Mouse (Mus musculus): Measurements from ENCODE around the gene Tcp11l1. TPM values are rescaled to one million over a fixed set of nuclear protein-coding genes. Genes with fewer than 3 reads are reported as not detected.

Tcp11l1 gene
- 10 to 100 TPM; 31.8 to 33.9 TPM for total RNA-seq (2021)
- long read RNA-seq, full-length matches to known transcripts, result 4 of 17 reads
- long read RNA-seq, partial matches to known transcripts, result 2 of 17 reads
- long read RNA-seq, other reads (novel, unspliced or antisense), result 11 of 17 reads

GRCm38 (mm10) chr2:104711585-104712485 lies at the start of gene Tcp11l1:
Gene Tcp11l1 (minus strand): TSS chr2:104712169.
- peak; percentile 66 for DNase-seq (ENCODE audit: low spot score in 2 of 2)

GRCm38 (mm10) chr2:104750611-104751010 lies 38.6 kb upstream of the Tcp11l1 start:
- no peak for DNase-seq (ENCODE audit: low spot score in 2 of 2)

- DNase-seq (ENCODE audit: low spot score in 2 of 2), result no peak
Measured at GRCm38 (mm10) chr2:104748652-104749183, 36.7 kb upstream of the Tcp11l1 start.

- DNase-seq (ENCODE audit: low spot score in 2 of 2), result no peak
Measured at GRCm38 (mm10) chr2:104746251-104746650, 34.3 kb upstream of the Tcp11l1 start.

- no peak for DNase-seq (ENCODE audit: low spot score in 2 of 2)
Measured at GRCm38 (mm10) chr2:104743971-104744370, 32.0 kb upstream of the Tcp11l1 start.

- no peak for DNase-seq (ENCODE audit: low spot score in 2 of 2)
Measured at GRCm38 (mm10) chr2:104743160-104743559, 31.2 kb upstream of the Tcp11l1 start.

GRCm38 (mm10) chr2:104742741-104743064 lies 30.7 kb upstream of the Tcp11l1 start, which contains the start of gene Depdc7:
Gene Depdc7 (minus strand): TSS chr2:104742878.
- DNase-seq (ENCODE audit: low spot score in 2 of 2), result peak; percentile 69 to 89

- DNase-seq (ENCODE audit: low spot score in 2 of 2), result no peak
Measured at GRCm38 (mm10) chr2:104741896-104742740, 30.1 kb upstream of the Tcp11l1 start.

- DNase-seq (ENCODE audit: low spot score in 2 of 2), result no peak
Measured at GRCm38 (mm10) chr2:104741015-104741758, 29.2 kb upstream of the Tcp11l1 start.

GRCm38 (mm10) chr2:104740248-104740949 lies 28.4 kb upstream of the Tcp11l1 start:
- DNase-seq (ENCODE audit: low spot score in 2 of 2), result no peak

GRCm38 (mm10) chr2:104739691-104740090 lies 27.7 kb upstream of the Tcp11l1 start:
- DNase-seq (ENCODE audit: low spot score in 2 of 2), result no peak

GRCm38 (mm10) chr2:104736241-104736640 lies 24.3 kb upstream of the Tcp11l1 start:
- no peak for DNase-seq (ENCODE audit: low spot score in 2 of 2)

- DNase-seq (ENCODE audit: low spot score in 2 of 2), result no peak
Measured at GRCm38 (mm10) chr2:104732562-104733256, 20.7 kb upstream of the Tcp11l1 start.

- no peak for DNase-seq (ENCODE audit: low spot score in 2 of 2)
Measured at GRCm38 (mm10) chr2:104732033-104732444, 20.1 kb upstream of the Tcp11l1 start.

- no peak for DNase-seq (ENCODE audit: low spot score in 2 of 2)
Measured at GRCm38 (mm10) chr2:104727369-104727768, 15.4 kb upstream of the Tcp11l1 start.

- DNase-seq (ENCODE audit: low spot score in 2 of 2), result no peak
Measured at GRCm38 (mm10) chr2:104722021-104722420, 10.1 kb upstream of the Tcp11l1 start.

- DNase-seq (ENCODE audit: low spot score in 2 of 2), result no peak
Measured at GRCm38 (mm10) chr2:104717827-104718226, 5.9 kb upstream of the Tcp11l1 start.

- DNase-seq (ENCODE audit: low spot score in 2 of 2), result no peak
Measured at GRCm38 (mm10) chr2:104717231-104717735, 5.3 kb upstream of the Tcp11l1 start.

GRCm38 (mm10) chr2:104716279-104716678 lies 4.3 kb upstream of the Tcp11l1 start, which contains the start of gene Pin1rt1:
Gene Pin1rt1 (minus strand): TSS chr2:104716379.
- no peak for DNase-seq (ENCODE audit: low spot score in 2 of 2)

Measured in layer of hippocampus, adult 18-20 months (tissue).